Mouse (Mus musculus): ENCODE results near the gene Tceal9. TPM values are rescaled to one million over a fixed set of nuclear protein-coding genes. Genes with fewer than 3 reads are reported as not detected.

Tceal9 gene
- 678 and 760 TPM in 2 replicates for polyA plus RNA-seq (2014; fragmentation: Nextera tagmentation; extraction: Ambion mirVana)

DNA sequence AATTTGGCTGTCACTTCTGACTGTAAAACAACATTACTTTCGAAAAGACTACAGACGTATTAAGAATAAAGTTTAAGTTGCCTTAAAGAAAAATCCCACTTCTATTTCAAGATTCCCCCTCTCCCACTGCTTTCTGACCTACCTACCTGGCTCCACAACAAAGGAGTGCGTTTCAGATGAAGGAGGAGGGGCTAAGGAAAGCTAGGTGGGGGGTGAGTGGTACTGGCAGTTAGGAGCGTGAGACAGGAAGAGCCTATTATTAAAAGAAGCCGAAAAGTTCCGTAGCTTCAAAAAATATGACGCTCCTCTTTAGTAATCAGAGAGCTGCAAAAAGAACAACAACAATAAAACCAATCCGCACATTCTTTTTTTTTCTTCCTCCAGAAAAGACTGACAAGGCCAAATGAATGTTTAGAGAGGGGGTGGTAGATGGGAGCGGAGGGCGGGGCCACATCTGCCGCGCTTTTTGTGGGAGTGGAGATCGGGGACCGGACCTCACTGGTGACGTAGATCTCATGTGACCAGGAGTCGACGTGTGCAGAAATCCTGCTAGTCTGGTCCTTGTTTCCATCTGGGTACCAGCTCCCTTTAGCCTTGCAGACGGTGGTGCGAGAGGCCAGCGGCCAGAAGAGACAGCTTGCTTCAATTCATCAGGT is at the start of gene Tceal9:
Tceal9 (plus strand) TSS at position 506 of the 656 bp plus-strand sequence.
- Histone ChIP-seq H3K27me3 (ENCODE audit: control insufficient read depth, insufficient read depth, low read length) (no peaks in the 10 kb centered on the region), H3K36me3 (replicated peaks; ENCODE audit: control insufficient read depth, insufficient read depth, low read depth, low read length) (no peaks in the 10 kb centered on the region), H3K9ac (replicated peaks; ENCODE audit: low read length) (peak within 1 kb of the TSS; percentile 73), H3K4me3 (ENCODE audit: low read depth, low read length) (peak within 1 kb of the TSS; percentile 53), H3K4me2 (ENCODE audit: low read depth, low read length) (peak within 1 kb of the TSS; percentile 40), H3K27ac (replicated peaks; ENCODE audit: low read depth, low read length) (peak within 1 kb of the TSS; percentile 35; the same call in 1 of the 2 replicates), H3K9me3 (replicated peaks; ENCODE audit: control insufficient read depth, low read length) (no peaks in the 10 kb centered on the region), H3K4me1 (ENCODE audit: control insufficient read depth, insufficient read depth, low read length) (no peaks in the 10 kb centered on the region)
- WGBS = 22% methylated on average over 20 of the region's 20 CpGs
- DNase-seq (ENCODE audit: low spot score) (peak; percentile 84), ATAC-seq (replicated peaks; ENCODE audit: insufficient number of reproducible peaks, low FRiP score, low TSS enrichment, low read depth) (peak; percentile 93)

DNA sequence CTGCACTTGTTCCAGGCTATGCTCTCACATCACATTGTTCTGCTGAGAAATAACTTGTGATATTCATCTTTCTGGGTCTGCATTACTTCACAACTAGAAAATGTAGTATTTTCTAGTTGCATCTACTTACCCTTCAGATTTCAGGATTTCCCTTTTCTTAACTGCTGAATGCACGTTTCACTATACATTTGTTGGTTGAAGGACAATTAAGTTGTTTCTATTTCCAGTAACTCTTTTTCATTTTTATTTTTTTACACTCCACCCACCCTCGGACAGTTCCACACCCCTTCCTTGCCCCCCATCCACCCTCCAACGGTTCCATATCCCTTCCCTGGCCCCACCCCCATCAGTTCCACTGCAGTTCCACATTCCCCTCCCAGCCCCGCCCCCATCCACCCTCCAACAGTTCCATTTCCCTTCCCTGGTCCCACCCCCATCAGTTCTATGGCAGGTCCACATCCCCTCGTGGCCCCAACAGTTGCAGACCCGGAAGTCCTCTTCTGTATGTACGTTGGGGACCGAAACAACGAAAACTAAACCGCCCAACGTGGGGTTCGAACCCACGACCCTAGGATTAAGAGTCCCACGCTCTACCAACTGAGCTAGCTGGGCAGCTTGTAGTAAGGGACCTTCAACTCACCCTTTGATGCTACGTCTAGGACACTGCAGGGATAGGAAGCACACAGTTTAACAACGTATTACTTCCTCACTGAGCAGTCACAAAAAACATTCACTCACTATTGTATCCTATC is 49.5 kb upstream of the Tceal9 start:
- H3K4me3 ChIP-seq (ENCODE audit: low read depth, low read length) = no peak overlapping the region
- H3K27me3 ChIP-seq (ENCODE audit: control insufficient read depth, insufficient read depth, low read length) = no peaks in the 10 kb centered on the region
- no peak overlapping the region for H3K9ac ChIP-seq (replicated peaks; ENCODE audit: low read length)
- no peak for DNase-seq (ENCODE audit: low spot score)
- 85% methylated on average over 16 of the region's 16 CpGs for WGBS
- no peaks in the 10 kb centered on the region for H3K36me3 ChIP-seq (replicated peaks; ENCODE audit: control insufficient read depth, insufficient read depth, low read depth, low read length)
- ATAC-seq (replicated peaks; ENCODE audit: insufficient number of reproducible peaks, low FRiP score, low TSS enrichment, low read depth) = no peak
- no peaks in the 10 kb centered on the region for H3K9me3 ChIP-seq (replicated peaks; ENCODE audit: control insufficient read depth, low read length)
- no peak overlapping the region for H3K27ac ChIP-seq (replicated peaks; ENCODE audit: low read depth, low read length)
- H3K4me2 ChIP-seq (ENCODE audit: low read depth, low read length) = no peak overlapping the region
- no peaks in the 10 kb centered on the region for H3K4me1 ChIP-seq (ENCODE audit: control insufficient read depth, insufficient read depth, low read length)

DNA sequence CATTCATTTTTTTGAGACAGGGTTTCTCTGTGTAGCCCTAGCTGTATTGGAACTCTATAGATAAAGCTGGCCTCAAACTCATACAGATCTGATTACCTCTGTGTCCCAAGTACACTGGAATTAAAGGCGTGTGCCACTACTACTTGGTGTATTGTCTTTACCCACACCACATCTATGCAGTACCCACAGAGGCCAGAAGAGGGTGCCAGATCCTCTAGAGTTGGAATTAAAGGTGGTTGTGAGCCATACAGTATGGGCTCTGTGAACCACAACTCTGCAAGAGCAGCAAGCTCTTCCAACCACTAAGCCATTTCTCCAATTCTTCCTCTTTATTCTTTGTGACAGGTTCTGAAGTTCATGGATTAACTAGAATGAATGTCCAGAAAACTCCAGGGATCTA is 48.0 kb upstream of the Tceal9 start:
- no peak overlapping the region for H3K4me3 ChIP-seq (ENCODE audit: low read depth, low read length)
- no peak overlapping the region for H3K27ac ChIP-seq (replicated peaks; ENCODE audit: low read depth, low read length)
- ATAC-seq (replicated peaks; ENCODE audit: insufficient number of reproducible peaks, low FRiP score, low TSS enrichment, low read depth) = no peak
- H3K4me1 ChIP-seq (ENCODE audit: control insufficient read depth, insufficient read depth, low read length) = no peaks in the 10 kb centered on the region
- H3K4me2 ChIP-seq (ENCODE audit: low read depth, low read length) = no peak overlapping the region
- H3K27me3 ChIP-seq (ENCODE audit: control insufficient read depth, insufficient read depth, low read length) = no peaks in the 10 kb centered on the region
- no peaks in the 10 kb centered on the region for H3K36me3 ChIP-seq (replicated peaks; ENCODE audit: control insufficient read depth, insufficient read depth, low read depth, low read length)
- H3K9ac ChIP-seq (replicated peaks; ENCODE audit: low read length) = no peak overlapping the region
- WGBS = 60% methylated on average over 1 of the region's 1 CpGs
- no peaks in the 10 kb centered on the region for H3K9me3 ChIP-seq (replicated peaks; ENCODE audit: control insufficient read depth, low read length)
- DNase-seq (ENCODE audit: low spot score) = peak; percentile 44

DNA sequence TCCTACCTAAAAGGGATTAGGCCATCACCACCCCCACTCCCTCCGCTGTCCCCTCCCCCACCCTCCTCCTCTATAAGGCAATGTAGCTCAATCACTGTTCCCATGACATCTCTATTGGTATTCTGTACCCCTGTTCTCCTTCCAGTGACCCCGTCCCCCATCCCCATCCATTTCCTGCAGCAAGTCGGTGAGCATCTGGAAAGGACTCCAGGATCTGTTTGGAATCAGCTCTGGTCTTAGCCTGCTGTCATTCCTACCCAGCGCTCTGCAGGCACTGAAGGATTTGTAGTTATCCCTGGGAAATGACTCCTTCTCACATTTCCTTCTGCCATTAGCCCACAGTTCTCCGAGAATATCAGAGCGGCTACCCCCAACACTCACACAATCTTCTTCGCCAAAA is 41.6 kb upstream of the Tceal9 start:
- Histone ChIP-seq H3K27me3 (ENCODE audit: control insufficient read depth, insufficient read depth, low read length) (no peaks in the 10 kb centered on the region), H3K4me2 (ENCODE audit: low read depth, low read length) (peak overlapping the region; percentile 27), H3K36me3 (replicated peaks; ENCODE audit: control insufficient read depth, insufficient read depth, low read depth, low read length) (no peaks in the 10 kb centered on the region), H3K27ac (replicated peaks; ENCODE audit: low read depth, low read length) (no peak overlapping the region), H3K4me3 (ENCODE audit: low read depth, low read length) (peak overlapping the region; percentile 36), H3K9me3 (replicated peaks; ENCODE audit: control insufficient read depth, low read length) (no peaks in the 10 kb centered on the region), H3K4me1 (ENCODE audit: control insufficient read depth, insufficient read depth, low read length) (no peaks in the 10 kb centered on the region), H3K9ac (replicated peaks; ENCODE audit: low read length) (no peak overlapping the region)
- DNase-seq (ENCODE audit: low spot score) = no peak
- ATAC-seq (replicated peaks; ENCODE audit: insufficient number of reproducible peaks, low FRiP score, low TSS enrichment, low read depth) = peak; percentile 39; the same call in 1 of the 2 replicates
- WGBS = 24% methylated on average over 7 of the region's 7 CpGs

DNA sequence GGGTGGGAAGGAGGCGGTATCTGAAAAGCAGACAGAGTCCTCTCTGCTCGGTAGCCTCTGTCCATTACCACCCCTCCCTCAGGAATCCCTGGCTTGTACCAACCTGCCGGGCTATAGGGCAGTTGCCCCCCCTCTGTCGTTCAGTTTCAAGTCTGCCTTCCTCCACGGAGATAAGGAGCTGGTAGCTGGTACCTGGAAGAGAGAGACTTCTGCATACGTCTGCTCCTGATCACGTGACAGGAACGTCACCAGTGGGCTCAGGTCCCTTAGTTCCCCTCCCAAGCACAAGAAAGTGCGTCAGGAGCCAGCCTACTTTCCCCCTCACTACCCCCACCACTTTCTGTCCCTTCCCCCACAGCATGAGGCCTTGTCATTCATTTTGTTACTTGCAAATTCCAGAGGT is 41.2 kb upstream of the Tceal9 start, which contains the start of gene Tceal5:
Tceal5 (minus strand) TSS at position 213 of the 403 bp plus-strand sequence.
- peak within 1 kb of the TSS; percentile 36 for H3K4me3 ChIP-seq (ENCODE audit: low read depth, low read length)
- H3K9ac ChIP-seq (replicated peaks; ENCODE audit: low read length) = no peak within 1 kb of the TSS
- DNase-seq (ENCODE audit: low spot score) (peak; percentile 66), ATAC-seq (replicated peaks; ENCODE audit: insufficient number of reproducible peaks, low FRiP score, low TSS enrichment, low read depth) (peak; percentile 80)
- H3K36me3 ChIP-seq (replicated peaks; ENCODE audit: control insufficient read depth, insufficient read depth, low read depth, low read length) = no peaks in the 10 kb centered on the region
- no peaks in the 10 kb centered on the region for H3K27me3 ChIP-seq (ENCODE audit: control insufficient read depth, insufficient read depth, low read length)
- H3K9me3 ChIP-seq (replicated peaks; ENCODE audit: control insufficient read depth, low read length) = no peaks in the 10 kb centered on the region
- WGBS = 19% methylated on average over 9 of the region's 9 CpGs
- H3K4me1 ChIP-seq (ENCODE audit: control insufficient read depth, insufficient read depth, low read length) = no peaks in the 10 kb centered on the region
- H3K4me2 ChIP-seq (ENCODE audit: low read depth, low read length) = peak within 1 kb of the TSS; percentile 27
- no peak within 1 kb of the TSS for H3K27ac ChIP-seq (replicated peaks; ENCODE audit: low read depth, low read length)

DNA sequence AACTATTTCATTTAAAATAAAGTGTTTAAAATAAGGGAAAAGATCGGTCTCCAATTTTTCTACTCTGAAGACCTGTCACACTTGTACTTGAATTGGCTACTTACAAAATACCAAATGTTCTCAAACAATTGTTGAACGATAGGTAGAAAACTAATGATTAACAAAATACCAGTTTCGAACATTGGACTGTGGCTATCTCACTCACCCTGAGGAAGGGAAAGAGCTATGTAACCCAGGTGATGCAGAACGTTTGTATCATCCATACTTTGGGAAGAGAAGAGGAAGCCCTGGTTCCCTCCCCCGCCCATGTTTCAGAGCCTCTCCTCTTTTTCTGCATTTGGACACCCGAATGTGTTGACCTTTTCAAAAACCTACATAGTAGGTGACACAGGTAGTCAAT is 40.5 kb upstream of the Tceal9 start:
- DNase-seq (ENCODE audit: low spot score) = no peak
- H3K27me3 ChIP-seq (ENCODE audit: control insufficient read depth, insufficient read depth, low read length) = no peaks in the 10 kb centered on the region
- WGBS = 82% methylated on average over 6 of the region's 6 CpGs
- H3K4me3 ChIP-seq (ENCODE audit: low read depth, low read length) = no peak overlapping the region
- no peaks in the 10 kb centered on the region for H3K36me3 ChIP-seq (replicated peaks; ENCODE audit: control insufficient read depth, insufficient read depth, low read depth, low read length)
- H3K9ac ChIP-seq (replicated peaks; ENCODE audit: low read length) = no peak overlapping the region
- no peaks in the 10 kb centered on the region for H3K9me3 ChIP-seq (replicated peaks; ENCODE audit: control insufficient read depth, low read length)
- no peak for ATAC-seq (replicated peaks; ENCODE audit: insufficient number of reproducible peaks, low FRiP score, low TSS enrichment, low read depth)
- no peaks in the 10 kb centered on the region for H3K4me1 ChIP-seq (ENCODE audit: control insufficient read depth, insufficient read depth, low read length)
- H3K27ac ChIP-seq (replicated peaks; ENCODE audit: low read depth, low read length) = no peak overlapping the region
- H3K4me2 ChIP-seq (ENCODE audit: low read depth, low read length) = no peak overlapping the region

DNA sequence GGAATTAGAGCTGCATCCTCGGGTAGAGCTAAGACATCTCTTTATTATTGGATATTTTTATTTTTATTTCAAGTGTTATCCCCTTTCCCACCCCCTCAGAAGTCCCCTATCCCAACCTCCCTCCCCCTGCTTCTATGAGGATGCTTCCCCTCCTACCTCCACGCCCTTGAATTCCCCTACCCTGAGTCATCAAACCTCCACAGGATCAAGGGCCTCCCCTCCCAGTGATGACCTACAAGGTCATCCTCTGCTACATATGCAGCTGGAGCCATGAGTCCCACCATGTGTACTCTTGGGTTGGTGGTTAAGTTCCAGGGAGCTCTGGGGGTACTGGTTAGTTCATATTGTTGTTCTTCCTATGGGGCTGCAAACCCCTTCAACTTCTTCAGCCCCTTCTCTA is 31.5 kb upstream of the Tceal9 start:
- no peak for ATAC-seq (replicated peaks; ENCODE audit: insufficient number of reproducible peaks, low FRiP score, low TSS enrichment, low read depth)
- Histone ChIP-seq H3K9ac (replicated peaks; ENCODE audit: low read length) (no peak overlapping the region), H3K9me3 (replicated peaks; ENCODE audit: control insufficient read depth, low read length) (no peaks in the 10 kb centered on the region), H3K4me3 (ENCODE audit: low read depth, low read length) (no peak overlapping the region), H3K36me3 (replicated peaks; ENCODE audit: control insufficient read depth, insufficient read depth, low read depth, low read length) (no peaks in the 10 kb centered on the region), H3K4me1 (ENCODE audit: control insufficient read depth, insufficient read depth, low read length) (no peaks in the 10 kb centered on the region), H3K27ac (replicated peaks; ENCODE audit: low read depth, low read length) (no peak overlapping the region), H3K4me2 (ENCODE audit: low read depth, low read length) (no peak overlapping the region), H3K27me3 (ENCODE audit: control insufficient read depth, insufficient read depth, low read length) (no peaks in the 10 kb centered on the region)
- 71% methylated on average over 2 of the region's 2 CpGs for WGBS
- DNase-seq (ENCODE audit: low spot score) = no peak
